Mouse (Mus musculus): ENCODE measurements around the gene Slc18a3.

DNA sequence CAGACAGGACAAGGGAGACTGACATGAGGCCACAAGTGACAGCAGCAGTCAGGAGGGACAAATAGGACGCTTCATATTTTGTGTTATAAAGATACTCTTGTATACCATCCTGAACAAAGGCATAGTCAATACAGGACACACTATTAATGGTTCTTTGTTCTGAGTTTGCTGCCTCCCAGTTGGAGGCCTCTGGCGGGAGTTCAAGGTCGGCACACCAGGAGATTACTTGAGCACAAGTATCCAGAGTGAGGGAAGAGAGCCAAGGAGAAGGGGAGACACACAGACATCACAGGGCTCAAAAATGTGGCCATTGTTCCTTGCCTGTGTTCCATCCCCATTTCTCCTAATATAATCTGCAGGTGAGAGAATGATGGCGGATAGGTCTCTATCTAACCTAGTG is 42.6 kb upstream of the Slc18a3 start:
- TF ChIP-seq CTCF (IDR thresholded peaks at IDR 0.05; ENCODE audit: low read depth, low read length), result no peak
- TF ChIP-seq POLR2AphosphoS5 (IDR thresholded peaks at IDR 0.05; ENCODE audit: insufficient replicate concordance, low read depth, low read length), result no peak
- TF ChIP-seq TAL1 (conservative IDR thresholded peaks at IDR 0.05; ENCODE audit: low read depth, low read length), result no peak
- no peak for TF ChIP-seq GATA1 (IDR thresholded peaks at IDR 0.05; ENCODE audit: borderline replicate concordance, low read length)

All from G1E (cell line).